Mouse (Mus musculus) CH12.LX (cell line): Measurements from ENCODE around the gene Esrrb. TPM values are rescaled to one million over a fixed set of nuclear protein-coding genes. Genes with fewer than 3 reads are reported as not detected.

Source experiments
- DNase-seq: peaks from one replicate; pipeline ENCODE4 v3.0.0-alpha.2; 2013; ENCODE audit errors: extremely low read depth
- H3K27ac ChIP-seq: 2 replicates; pipeline ENCODE4 v1.5.1; 2012; ENCODE audit warnings: low read depth, mild to moderate bottlenecking, control low read depth, moderate library complexity; ENCODE audit not compliant: insufficient read depth
- H3K27me3 ChIP-seq: replicated peaks from 2 replicates; pipeline ENCODE3; 2012; ENCODE audit warnings: inconsistent platforms
- H3K36me3 ChIP-seq, 2 experiments: replicated peaks in 1 of 2; 2 replicates each; pipeline versions ENCODE3 to v1.6.1; 2012; ENCODE audit warnings: inconsistent platforms in 1 of 2, low read length in 1 of 2, mild to moderate bottlenecking in 1 of 2, mixed read lengths in 1 of 2, moderate library complexity in 1 of 2; ENCODE audit not compliant: control insufficient read depth in 1 of 2, insufficient read depth in 1 of 2
- H3K4me1 ChIP-seq, 2 experiments: 2 replicates each; pipeline ENCODE4 v1.6.1; 2012; ENCODE audit warnings: inconsistent platforms in 1 of 2, moderate library complexity in 1 of 2; ENCODE audit not compliant: insufficient read depth in 2 of 2, control insufficient read depth in 1 of 2
- H3K4me2 ChIP-seq: 2 replicates; pipeline ENCODE4 v1.6.1; 2012; ENCODE audit warnings: low read depth, mild to moderate bottlenecking, control low read depth; ENCODE audit not compliant: poor library complexity, insufficient read depth, severe bottlenecking
- H3K4me3 ChIP-seq, 3 experiments: fragments of 150-350 bp in 1 of 3; sonication (generic) in 1 of 3; replicated peaks in 1 of 3; 2 replicates each; pipeline versions ENCODE3 to v1.5.1; 2011 to 2012; ENCODE audit warnings: low read depth in 2 of 3, low read length in 2 of 3, mild to moderate bottlenecking in 2 of 3, moderate library complexity in 2 of 3, control low read depth in 1 of 3, improper control_type of control experiment in 1 of 3, inconsistent platforms in 1 of 3, mixed read lengths in 1 of 3; ENCODE audit not compliant: poor library complexity in 1 of 3
- H3K79me2 ChIP-seq: replicated peaks from 2 replicates; pipeline ENCODE4 v1.6.1; 2012; ENCODE audit warnings: mild to moderate bottlenecking, moderate library complexity; ENCODE audit not compliant: control insufficient read depth, poor library complexity, insufficient read depth, severe bottlenecking; ENCODE audit errors: extremely low read depth
- H3K9ac ChIP-seq: 2 replicates; pipeline ENCODE4 v1.6.1; 2012; ENCODE audit warnings: low read depth, mild to moderate bottlenecking, control low read depth, moderate library complexity; ENCODE audit not compliant: insufficient read depth
- H3K9me3 ChIP-seq: replicated peaks from 2 replicates; pipeline ENCODE3; 2012; ENCODE audit warnings: low read length, inconsistent platforms, mixed read lengths
- BHLHE40 ChIP-seq: IDR thresholded peaks from 2 replicates; pipeline ENCODE4 v1.6.1; 2011; ENCODE audit warnings: mild to moderate bottlenecking, low read depth, low read length, improper control_type of control experiment
- CHD1 ChIP-seq: IDR thresholded peaks from 2 replicates; pipeline ENCODE4 v1.6.1; 2012; ENCODE audit warnings: low read depth, low read length, improper control_type of control experiment, inconsistent platforms
- CTCF ChIP-seq, 2 experiments: IDR thresholded peaks in 1 of 2; conservative IDR thresholded peaks in 1 of 2; 2 replicates each; pipeline ENCODE4 v1.5.1; 2011 to 2012; ENCODE audit warnings: low read depth in 2 of 2, low read length in 2 of 2, improper control_type of control experiment in 1 of 2, inconsistent platforms in 1 of 2, mild to moderate bottlenecking in 1 of 2, moderate library complexity in 1 of 2
- GABPA ChIP-seq: IDR thresholded peaks from 2 replicates; pipeline ENCODE4 v1.6.1; 2012; ENCODE audit warnings: low read depth, low read length, improper control_type of control experiment, inconsistent platforms; ENCODE audit not compliant: insufficient replicate concordance
- HCFC1 ChIP-seq: IDR thresholded peaks from 2 replicates; pipeline ENCODE4 v1.6.1; 2012; ENCODE audit warnings: low read depth, mild to moderate bottlenecking, inconsistent platforms, low read length, improper control_type of control experiment
- JUND ChIP-seq: conservative IDR thresholded peaks from 2 replicates; pipeline ENCODE4 v1.6.1; 2011; ENCODE audit warnings: low read depth, low read length, improper control_type of control experiment
- MAFK ChIP-seq: IDR thresholded peaks from 2 replicates; pipeline ENCODE4 v1.6.1; 2011; ENCODE audit warnings: low read length, improper control_type of control experiment; ENCODE audit not compliant: insufficient replicate concordance
- MAX ChIP-seq: IDR thresholded peaks from 2 replicates; pipeline ENCODE4 v1.6.1; 2011; ENCODE audit warnings: low read length, improper control_type of control experiment
- MXI1 ChIP-seq: IDR thresholded peaks from 2 replicates; pipeline ENCODE4 v1.6.1; 2011; ENCODE audit warnings: mild to moderate bottlenecking, low read depth, low read length, improper control_type of control experiment
- NELFE ChIP-seq: IDR thresholded peaks from 2 replicates; pipeline ENCODE4 v1.6.1; 2011; ENCODE audit warnings: low read depth, low read length, improper control_type of control experiment
- POLR2A ChIP-seq: IDR thresholded peaks from 2 replicates; pipeline ENCODE4 v1.6.1; 2011; ENCODE audit warnings: low read depth, mild to moderate bottlenecking, improper control_type of control experiment, low read length
- RCOR1 ChIP-seq: conservative IDR thresholded peaks from 2 replicates; pipeline ENCODE4 v1.6.1; 2012; ENCODE audit warnings: low read depth, mild to moderate bottlenecking, inconsistent platforms, low read length, improper control_type of control experiment
- SMC3 ChIP-seq: IDR thresholded peaks from 2 replicates; pipeline ENCODE4 v1.6.1; 2011; ENCODE audit warnings: low read depth, low read length, improper control_type of control experiment
- UBTF ChIP-seq: IDR thresholded peaks from 2 replicates; pipeline ENCODE4 v1.6.1; 2012; ENCODE audit warnings: low read depth, mild to moderate bottlenecking, inconsistent platforms, low read length, improper control_type of control experiment, moderate library complexity
- USF1 ChIP-seq: IDR thresholded peaks from 2 replicates; pipeline ENCODE4 v1.6.1; 2014; ENCODE audit warnings: low read depth, mild to moderate bottlenecking, inconsistent platforms, low read length, improper control_type of control experiment
- ZC3H11A ChIP-seq: IDR thresholded peaks from 2 replicates; pipeline ENCODE4 v1.6.1; 2012; ENCODE audit warnings: low read depth, mild to moderate bottlenecking, inconsistent platforms, low read length, improper control_type of control experiment
- dilution Hi-C: fragments of 300-500 bp; cut with MboI; formaldehyde crosslinking; loops from 2 replicates; pipeline ENCODE4 v1.14.3; 2020; ENCODE audit warnings: low sequenced_read_pairs; ENCODE audit not compliant: extremely low pct_unique_long_range_greater_than_20kb, extremely low pct_ligation_motif_present
- in situ Hi-C: fragments of 300-500 bp; cut with MboI; formaldehyde crosslinking; loops from 3 replicates; pipeline ENCODE4 v1.14.3; 2019; ENCODE audit warnings: low sequenced_read_pairs, low pct_ligation_motif_present, low pct_unique_long_range_greater_than_20kb, mixed read lengths
- polyA plus RNA-seq: library from polyadenylated mRNA; unstranded; fragments of >175 nt; gene quantifications from 2 replicates; pipeline ENCODE4 v1.2.1, GENCODE M21; 2012; ENCODE audit warnings: low read depth; ENCODE audit not compliant: insufficient read length
- total RNA-seq, 2 experiments: library from RNA; depleted of rRNA; stranded (reverse); fragments of 300-350 nt in 1 of 2; fragments of >200 nt in 1 of 2; gene quantifications; 2 replicates each; pipeline ENCODE4 v1.2.3; 2012 to 2014

Gene Esrrb
- total and polyA plus RNA-seq, 3 experiments: not detected

DNA sequence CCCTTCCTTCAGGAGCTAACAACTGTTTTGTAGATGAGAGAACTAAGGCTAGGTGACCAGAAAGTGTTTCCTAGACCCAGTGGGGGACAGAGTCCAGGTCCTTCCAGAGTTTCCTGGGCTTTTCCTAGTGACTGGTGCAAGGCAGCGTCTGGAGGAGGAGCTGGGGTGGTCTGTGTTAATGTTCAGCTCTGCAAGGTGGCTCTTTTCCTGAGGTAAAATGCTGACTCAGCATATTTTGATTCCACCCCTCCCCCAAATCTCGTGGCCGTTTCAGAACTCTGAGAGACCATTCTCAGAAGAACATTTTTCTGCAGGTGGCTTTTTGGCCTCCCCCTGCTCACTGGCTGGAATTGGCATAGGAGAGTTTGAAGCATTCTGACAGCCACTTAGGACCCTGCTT is 127.1 kb downstream of the Esrrb start:
- no peak for DNase-seq
- H3K36me3 ChIP-seq: no peaks in the 10 kb centered on the region
- TF ChIP-seq ZC3H11A: no peak
- TF ChIP-seq MAFK: peak; percentile 99
- H3K9ac ChIP-seq: no peak overlapping the region
- no peaks in the 10 kb centered on the region for H3K9me3 ChIP-seq
- dilution Hi-C loops: no loop called here
- H3K27me3 ChIP-seq: peaks cover 67% of the 10 kb centered on the region
- no peak overlapping the region for H3K4me3 ChIP-seq
- H3K4me2 ChIP-seq: no peak overlapping the region
- H3K79me2 ChIP-seq: no peaks in the 10 kb centered on the region
- in situ Hi-C loops: no loop called here
- peaks cover 3 to 8% of the 10 kb centered on the region in 2 experiments; a peak in 1 of 4 replicates for H3K4me1 ChIP-seq
- H3K27ac ChIP-seq: no peak overlapping the region

DNA sequence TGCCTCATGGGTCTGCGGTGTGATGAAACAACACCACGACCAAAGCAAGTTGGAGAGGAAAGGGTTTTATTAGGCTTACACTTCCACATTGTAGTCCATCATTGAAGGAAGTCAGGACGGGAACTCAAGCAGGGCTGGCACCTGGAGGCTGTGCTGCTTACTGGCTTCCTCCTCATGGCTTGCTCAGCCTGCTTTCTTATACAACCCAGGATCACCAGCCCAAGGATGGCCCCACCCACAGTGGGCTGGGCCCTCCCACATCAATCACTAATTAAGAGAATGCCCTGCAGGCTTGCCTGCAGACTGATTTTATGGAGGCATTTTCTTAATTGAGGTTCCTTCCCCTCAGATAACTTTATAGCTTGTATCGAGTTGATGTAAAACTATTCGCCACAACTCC is 129.1 kb downstream of the Esrrb start:
- no peak for DNase-seq
- Histone ChIP-seq H3K4me3 (no peak overlapping the region), H3K27ac (no peak overlapping the region), H3K9me3 (no peaks in the 10 kb centered on the region), H3K27me3 (peaks cover 65% of the 10 kb centered on the region), H3K36me3 (no peaks in the 10 kb centered on the region), H3K4me1 (no peaks in the 10 kb centered on the region), H3K9ac (no peak overlapping the region), H3K4me2 (no peak overlapping the region), H3K79me2 (no peaks in the 10 kb centered on the region)
- in situ Hi-C loops (no loop called here), dilution Hi-C loops (no loop called here)
- no peak for TF ChIP-seq CTCF (conservative IDR thresholded peaks at IDR 0.05 in 1 of 2, IDR thresholded peaks at IDR 0.05 in 1 of 2; ENCODE audit: low read depth in 2 of 2, low read length in 2 of 2)
- TF ChIP-seq ZC3H11A: no peak
- no peak for TF ChIP-seq MAFK
- no peak for TF ChIP-seq GABPA
- no peak for TF ChIP-seq USF1
- no peak for TF ChIP-seq HCFC1
- no peak for TF ChIP-seq MXI1
- TF ChIP-seq CHD1: no peak
- no peak for TF ChIP-seq MAX
- no peak for TF ChIP-seq RCOR1
- no peak for TF ChIP-seq NELFE
- TF ChIP-seq SMC3: no peak
- TF ChIP-seq POLR2A: no peak
- TF ChIP-seq UBTF: no peak
- no peak for TF ChIP-seq JUND
- TF ChIP-seq BHLHE40: no peak

DNA sequence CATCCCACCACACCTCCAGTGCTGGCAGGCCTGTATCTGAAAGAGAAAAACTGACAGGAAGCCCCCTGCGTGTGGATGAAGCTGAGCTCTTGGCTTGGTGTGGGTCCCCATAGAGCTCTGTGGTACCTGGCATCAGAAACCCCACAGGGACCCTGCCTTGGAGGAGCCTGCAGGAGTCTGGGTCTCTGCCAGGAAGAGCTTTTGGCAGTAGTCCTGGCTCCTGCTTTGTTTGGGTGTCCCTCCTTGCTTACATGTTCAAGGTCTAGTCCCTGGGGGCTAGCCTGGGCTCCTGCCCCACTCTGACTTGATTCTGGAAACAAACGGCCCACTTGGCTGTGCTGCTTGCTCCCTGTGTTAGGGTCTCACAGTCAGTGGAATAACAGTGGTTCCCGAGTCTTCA is 130.6 kb downstream of the Esrrb start:
- no peak for TF ChIP-seq ZC3H11A
- Histone ChIP-seq H3K4me3 (no peak overlapping the region), H3K9me3 (no peaks in the 10 kb centered on the region), H3K4me1 (no peaks in the 10 kb centered on the region), H3K79me2 (no peaks in the 10 kb centered on the region), H3K4me2 (no peak overlapping the region), H3K9ac (no peak overlapping the region), H3K27me3 (peaks cover 68% of the 10 kb centered on the region), H3K36me3 (no peaks in the 10 kb centered on the region), H3K27ac (no peak overlapping the region)
- dilution Hi-C loops: no loop called here
- DNase-seq: no peak
- in situ Hi-C loops: no loop called here
